Mouse (Mus musculus): ENCODE data around the gene Limd2. TPM values are rescaled to one million over a fixed set of nuclear protein-coding genes. Genes with fewer than 3 reads are reported as not detected.

Gene Limd2
- polyA plus RNA-seq, 1 experiment from 2014 or later: 142 TPM

GRCm38 (mm10) chr11:106159921-106160840 lies 479 bp downstream of the Limd2 start:
- Histone ChIP-seq H3K27ac (ENCODE audit: low read depth, low read length) (peak overlapping the region; percentile 91), H3K9ac (ENCODE audit: low read depth, low read length) (peak overlapping the region; percentile 98), H3K9me3 (ENCODE audit: control insufficient read depth, low read length) (no peaks in the 10 kb centered on the region), H3K4me1 (ENCODE audit: control insufficient read depth, insufficient read depth, low read depth, low read length) (peaks cover 27% of the 10 kb centered on the region), H3K4me3 (ENCODE audit: low read length) (peak overlapping the region; percentile 86), H3K27me3 (replicated peaks; ENCODE audit: control insufficient read depth, insufficient read depth, low read length) (no peaks in the 10 kb centered on the region), H3K4me2 (ENCODE audit: low read length) (peak overlapping the region; percentile 85), H3K36me3 (ENCODE audit: control insufficient read depth, insufficient read depth, low read length) (peaks cover 14% of the 10 kb centered on the region)
- ATAC-seq: peak; percentile 66
- under 1% methylated on average over 45 of the region's 106 CpGs for WGBS

- H3K4me1 ChIP-seq (ENCODE audit: control insufficient read depth, insufficient read depth, low read depth, low read length): peaks cover 27% of the 10 kb centered on the region
- no peaks in the 10 kb centered on the region for H3K27me3 ChIP-seq (replicated peaks; ENCODE audit: control insufficient read depth, insufficient read depth, low read length)
- peak; percentile 62 for ATAC-seq
- H3K27ac ChIP-seq (ENCODE audit: low read depth, low read length): peak overlapping the region; percentile 91
- no peaks in the 10 kb centered on the region for H3K9me3 ChIP-seq (ENCODE audit: control insufficient read depth, low read length)
- 2% methylated on average over 20 of the region's 25 CpGs for WGBS
- peak overlapping the region; percentile 85 for H3K4me2 ChIP-seq (ENCODE audit: low read length)
- peak overlapping the region; percentile 98 for H3K9ac ChIP-seq (ENCODE audit: low read depth, low read length)
- peak overlapping the region; percentile 86 for H3K4me3 ChIP-seq (ENCODE audit: low read length)
- H3K36me3 ChIP-seq (ENCODE audit: control insufficient read depth, insufficient read depth, low read length): peaks cover 14% of the 10 kb centered on the region
Measured at GRCm38 (mm10) chr11:106159216-106159920, 1.3 kb downstream of the Limd2 start.

GRCm38 (mm10) chr11:106158930-106159215 lies 1.8 kb downstream of the Limd2 start:
- peak overlapping the region; percentile 91 for H3K27ac ChIP-seq (ENCODE audit: low read depth, low read length)
- peak overlapping the region; percentile 86 for H3K4me3 ChIP-seq (ENCODE audit: low read length)
- H3K4me1 ChIP-seq (ENCODE audit: control insufficient read depth, insufficient read depth, low read depth, low read length): peaks cover 27% of the 10 kb centered on the region
- H3K9ac ChIP-seq (ENCODE audit: low read depth, low read length): peak overlapping the region; percentile 98
- H3K4me2 ChIP-seq (ENCODE audit: low read length): peak overlapping the region; percentile 85
- no peaks in the 10 kb centered on the region for H3K9me3 ChIP-seq (ENCODE audit: control insufficient read depth, low read length)
- 34% methylated on average over 9 of the region's 9 CpGs for WGBS
- ATAC-seq: peak; percentile 19
- H3K27me3 ChIP-seq (replicated peaks; ENCODE audit: control insufficient read depth, insufficient read depth, low read length): no peaks in the 10 kb centered on the region
- H3K36me3 ChIP-seq (ENCODE audit: control insufficient read depth, insufficient read depth, low read length): peaks cover 14% of the 10 kb centered on the region

GRCm38 (mm10) chr11:106158081-106158929 lies 2.4 kb downstream of the Limd2 start:
- Histone ChIP-seq H3K4me1 (ENCODE audit: control insufficient read depth, insufficient read depth, low read depth, low read length) (peaks cover 27% of the 10 kb centered on the region), H3K4me2 (ENCODE audit: low read length) (peak overlapping the region; percentile 85), H3K9me3 (ENCODE audit: control insufficient read depth, low read length) (no peaks in the 10 kb centered on the region), H3K27ac (ENCODE audit: low read depth, low read length) (peak overlapping the region; percentile 91), H3K27me3 (replicated peaks; ENCODE audit: control insufficient read depth, insufficient read depth, low read length) (no peaks in the 10 kb centered on the region), H3K9ac (ENCODE audit: low read depth, low read length) (peak overlapping the region; percentile 98), H3K4me3 (ENCODE audit: low read length) (peak overlapping the region; percentile 86), H3K36me3 (ENCODE audit: control insufficient read depth, insufficient read depth, low read length) (peaks cover 8% of the 10 kb centered on the region; the same call in 1 of the 2 replicates)
- no peak for ATAC-seq
- 65% methylated on average over 14 of the region's 14 CpGs for WGBS

GRCm38 (mm10) chr11:106157154-106157553 lies 3.5 kb downstream of the Limd2 start:
- ATAC-seq: no peak
- 90% methylated on average over 7 of the region's 7 CpGs for WGBS
- Histone ChIP-seq H3K4me1 (ENCODE audit: control insufficient read depth, insufficient read depth, low read depth, low read length) (peaks cover 27% of the 10 kb centered on the region), H3K36me3 (ENCODE audit: control insufficient read depth, insufficient read depth, low read length) (peaks cover 16% of the 10 kb centered on the region; the same call in 1 of the 2 replicates), H3K4me3 (ENCODE audit: low read length) (no peak overlapping the region), H3K27ac (ENCODE audit: low read depth, low read length) (no peak overlapping the region), H3K27me3 (replicated peaks; ENCODE audit: control insufficient read depth, insufficient read depth, low read length) (no peaks in the 10 kb centered on the region), H3K9ac (ENCODE audit: low read depth, low read length) (no peak overlapping the region), H3K9me3 (ENCODE audit: control insufficient read depth, low read length) (no peaks in the 10 kb centered on the region), H3K4me2 (ENCODE audit: low read length) (no peak overlapping the region)

- H3K36me3 ChIP-seq (ENCODE audit: control insufficient read depth, insufficient read depth, low read length): peaks cover 22% of the 10 kb centered on the region
- WGBS: 79% methylated on average over 1 of the region's 1 CpGs
- no peaks in the 10 kb centered on the region for H3K9me3 ChIP-seq (ENCODE audit: control insufficient read depth, low read length)
- no peaks in the 10 kb centered on the region for H3K27me3 ChIP-seq (replicated peaks; ENCODE audit: control insufficient read depth, insufficient read depth, low read length)
- H3K4me3 ChIP-seq (ENCODE audit: low read length): no peak overlapping the region
- no peak overlapping the region for H3K9ac ChIP-seq (ENCODE audit: low read depth, low read length)
- H3K4me1 ChIP-seq (ENCODE audit: control insufficient read depth, insufficient read depth, low read depth, low read length): peaks cover 23% of the 10 kb centered on the region
- H3K27ac ChIP-seq (ENCODE audit: low read depth, low read length): no peak overlapping the region
- ATAC-seq: no peak
- no peak overlapping the region for H3K4me2 ChIP-seq (ENCODE audit: low read length)
Measured at GRCm38 (mm10) chr11:106156257-106156656, 4.4 kb downstream of the Limd2 start.

GRCm38 (mm10) chr11:106155761-106156160 lies 4.9 kb downstream of the Limd2 start:
- Histone ChIP-seq H3K9me3 (ENCODE audit: control insufficient read depth, low read length) (no peaks in the 10 kb centered on the region), H3K4me2 (ENCODE audit: low read length) (no peak overlapping the region), H3K9ac (ENCODE audit: low read depth, low read length) (no peak overlapping the region), H3K4me3 (ENCODE audit: low read length) (no peak overlapping the region), H3K27me3 (replicated peaks; ENCODE audit: control insufficient read depth, insufficient read depth, low read length) (no peaks in the 10 kb centered on the region), H3K27ac (ENCODE audit: low read depth, low read length) (no peak overlapping the region), H3K4me1 (ENCODE audit: control insufficient read depth, insufficient read depth, low read depth, low read length) (peaks cover 18% of the 10 kb centered on the region), H3K36me3 (ENCODE audit: control insufficient read depth, insufficient read depth, low read length) (peaks cover 27% of the 10 kb centered on the region)
- WGBS: 70% methylated on average over 3 of the region's 3 CpGs
- no peak for ATAC-seq

- H3K27ac ChIP-seq (ENCODE audit: low read depth, low read length): peak overlapping the region; percentile 7; the same call in 1 of the 2 replicates
- peaks cover 34% of the 10 kb centered on the region for H3K36me3 ChIP-seq (ENCODE audit: control insufficient read depth, insufficient read depth, low read length)
- no peaks in the 10 kb centered on the region for H3K9me3 ChIP-seq (ENCODE audit: control insufficient read depth, low read length)
- 65% methylated on average over 2 of the region's 2 CpGs for WGBS
- no peak overlapping the region for H3K9ac ChIP-seq (ENCODE audit: low read depth, low read length)
- H3K4me1 ChIP-seq (ENCODE audit: control insufficient read depth, insufficient read depth, low read depth, low read length): peaks cover 14% of the 10 kb centered on the region
- H3K4me3 ChIP-seq (ENCODE audit: low read length): no peak overlapping the region
- H3K4me2 ChIP-seq (ENCODE audit: low read length): no peak overlapping the region
- H3K27me3 ChIP-seq (replicated peaks; ENCODE audit: control insufficient read depth, insufficient read depth, low read length): no peaks in the 10 kb centered on the region
- no peak for ATAC-seq
Measured at GRCm38 (mm10) chr11:106154770-106155169, 5.9 kb downstream of the Limd2 start.
